Mouse (Mus musculus): ENCODE results near the gene Srcin1.

Gene Srcin1

GRCm38 (mm10) chr11:97502383-97502782 is 73.6 kb downstream of the Srcin1 start:
- no peak for DNase-seq (ENCODE audit: low read depth)

GRCm38 (mm10) chr11:97500720-97501448 is 75.1 kb downstream of the Srcin1 start:
- DNase-seq (ENCODE audit: low read depth): no peak

DNA sequence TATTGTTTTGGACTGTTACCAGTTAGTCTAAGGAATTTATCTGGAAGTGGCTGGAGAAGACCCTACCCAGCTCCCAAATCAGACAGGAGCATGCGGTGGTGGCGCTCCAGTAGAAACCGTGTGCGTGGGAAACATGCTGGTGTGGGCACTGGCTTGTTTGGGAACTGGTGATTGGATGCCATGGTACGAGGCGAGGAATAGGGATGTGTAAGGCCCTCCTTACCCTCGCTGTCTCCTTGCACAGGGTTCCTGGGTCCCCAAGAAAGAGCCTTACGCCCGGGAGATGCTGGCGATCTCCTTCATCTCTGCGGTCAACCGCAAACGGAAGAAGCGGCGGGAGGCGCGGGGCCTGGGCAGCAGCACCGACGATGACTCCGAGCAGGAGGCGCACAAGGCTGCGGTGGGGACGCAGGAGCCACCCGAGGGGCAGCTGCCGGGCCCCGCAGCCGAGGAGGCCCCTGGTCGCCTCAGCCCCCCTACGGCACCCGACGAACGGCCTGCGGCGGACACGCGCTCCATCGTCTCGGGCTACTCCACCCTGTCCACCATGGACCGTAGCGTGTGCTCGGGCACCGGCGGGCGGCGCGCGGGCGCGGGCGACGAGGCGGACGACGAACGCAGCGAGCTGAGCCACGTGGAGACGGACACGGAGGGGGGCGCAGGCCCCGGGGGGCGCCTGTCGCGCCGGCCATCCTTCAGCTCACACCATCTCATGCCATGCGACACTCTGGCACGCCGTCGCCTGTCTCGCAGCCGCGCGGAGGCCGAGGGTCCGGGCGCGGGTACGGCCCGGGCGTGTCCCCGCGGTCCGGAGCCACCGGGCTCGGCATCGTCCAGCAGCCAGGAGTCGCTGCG is 75.9 kb downstream of the Srcin1 start, which contains the start of gene 4933428G20Rik:
Gene 4933428G20Rik (minus strand): TSS at position 476 of the 855 bp plus-strand sequence.
- no peak for DNase-seq (ENCODE audit: low read depth)

DNA sequence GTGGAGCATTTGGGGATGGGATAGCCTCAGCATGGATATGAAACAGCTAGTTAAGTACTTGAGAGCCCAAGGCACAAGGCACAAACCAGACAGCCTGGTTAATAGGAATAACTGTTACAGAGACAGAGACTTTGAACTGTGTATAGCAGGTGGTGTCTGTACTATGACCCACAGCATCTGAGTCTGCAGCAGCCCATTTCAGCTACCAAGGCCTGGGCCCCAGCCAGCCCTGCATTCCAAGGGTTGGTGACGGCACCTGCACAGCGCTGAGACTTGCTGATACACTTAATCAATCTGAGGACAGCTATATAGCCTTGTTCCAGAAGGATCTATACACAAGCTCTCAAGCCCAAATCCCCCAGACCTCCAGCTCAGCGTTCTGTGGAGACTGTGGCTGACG is 78.4 kb downstream of the Srcin1 start:
- no peak for DNase-seq (ENCODE audit: low read depth)

DNA sequence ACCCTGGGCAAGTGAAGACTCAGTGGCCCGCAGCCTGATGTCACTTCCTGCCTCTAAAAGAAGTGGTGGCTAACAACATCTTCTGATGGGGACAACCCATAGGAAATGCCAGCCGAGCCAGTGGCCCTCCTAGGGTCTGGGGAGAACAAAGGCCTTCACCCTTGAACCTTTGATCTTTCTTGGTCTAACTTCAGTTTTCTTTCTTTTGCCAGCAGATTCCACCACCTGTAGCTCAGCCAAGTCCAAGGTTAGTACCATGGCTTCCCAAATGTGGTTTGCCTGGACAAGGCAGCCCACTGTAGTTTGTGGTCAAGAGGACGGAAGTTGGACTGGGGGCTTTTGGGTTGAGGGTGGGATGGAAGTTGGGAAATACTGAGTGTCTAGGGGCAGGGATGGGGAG is 83.2 kb downstream of the Srcin1 start:
- DNase-seq (ENCODE audit: low read depth): no peak

DNA sequence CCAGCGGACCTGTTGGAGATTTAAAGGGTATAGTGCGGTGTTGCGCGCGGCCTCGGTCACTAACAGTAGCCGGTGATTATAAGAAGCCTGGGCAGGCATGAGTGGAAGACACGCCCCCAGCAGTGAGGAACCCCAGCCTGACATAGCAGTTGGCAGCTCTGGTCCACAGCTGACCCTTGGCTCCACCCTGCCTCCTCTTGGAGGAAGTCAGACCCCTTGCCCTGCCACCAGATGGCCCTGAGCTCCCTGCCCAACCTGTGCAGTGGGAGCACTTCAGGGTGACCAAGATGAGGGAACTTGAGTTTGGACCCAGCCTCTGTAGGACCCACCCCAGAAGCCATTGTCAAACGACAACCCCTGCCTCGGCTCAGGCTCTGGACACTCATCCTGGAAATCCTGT is 84.3 kb downstream of the Srcin1 start:
- DNase-seq (ENCODE audit: low read depth): no peak

DNA sequence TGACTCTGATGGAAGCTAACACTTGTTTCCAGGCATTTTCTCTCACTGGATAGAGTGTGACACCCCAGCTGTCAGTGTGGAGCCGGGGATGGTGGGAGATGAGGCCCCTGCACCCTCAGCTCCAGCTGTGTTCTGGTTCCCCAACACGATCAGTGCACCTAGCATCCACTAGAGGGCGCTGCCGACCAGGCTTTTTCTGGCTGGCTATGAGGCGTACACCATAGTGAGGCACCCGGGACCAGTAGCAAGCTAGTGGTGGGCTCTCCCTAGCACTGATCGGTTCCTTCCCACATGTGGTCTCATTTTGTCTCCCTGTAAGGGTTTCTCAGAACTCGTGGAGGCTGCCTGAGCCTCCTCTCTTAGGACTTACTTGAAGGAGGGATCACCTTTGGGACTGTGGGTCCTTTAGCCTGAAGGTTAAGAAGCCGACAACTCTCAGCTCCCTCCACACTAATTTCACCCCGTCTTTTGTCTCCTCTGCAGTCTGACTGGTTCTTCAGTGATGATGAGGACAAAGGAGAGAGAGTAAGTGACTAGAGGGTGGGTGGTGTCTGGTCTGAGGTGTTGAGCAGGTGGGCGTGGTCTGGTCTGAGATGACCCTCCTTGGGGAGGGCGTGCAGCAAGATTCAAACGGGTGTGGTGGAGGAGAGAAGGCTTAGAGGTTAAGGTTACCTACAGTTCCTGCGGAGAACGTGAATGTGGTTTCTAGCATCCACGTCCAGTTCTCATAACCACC is 86.2 kb downstream of the Srcin1 start:
- no peak for DNase-seq (ENCODE audit: low read depth)

- no peak for DNase-seq (ENCODE audit: low read depth)
These were observed 88.3 kb downstream of the Srcin1 start for GRCm38 (mm10) chr11:97487656-97488055.

DNA sequence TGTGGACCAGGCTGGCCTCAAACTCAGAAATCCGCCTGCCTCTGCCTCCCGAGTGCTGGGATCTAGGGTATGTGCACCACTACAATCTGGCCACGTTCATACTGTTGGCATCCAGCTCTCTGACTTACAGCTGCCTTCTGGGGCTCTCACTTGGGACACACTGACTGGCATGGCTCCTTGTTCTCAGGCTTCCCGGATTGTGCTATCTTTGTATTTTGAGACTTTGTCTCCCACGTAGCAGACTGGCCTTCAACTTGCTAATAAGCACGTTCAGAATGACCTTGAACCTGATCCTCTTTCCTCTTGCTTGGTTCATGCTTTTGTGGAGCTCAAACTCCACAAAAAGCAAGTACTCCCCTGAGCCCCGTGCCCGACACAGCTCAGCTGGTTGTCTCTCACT is 90.3 kb downstream of the Srcin1 start:
- no peak for DNase-seq (ENCODE audit: low read depth)

DNA sequence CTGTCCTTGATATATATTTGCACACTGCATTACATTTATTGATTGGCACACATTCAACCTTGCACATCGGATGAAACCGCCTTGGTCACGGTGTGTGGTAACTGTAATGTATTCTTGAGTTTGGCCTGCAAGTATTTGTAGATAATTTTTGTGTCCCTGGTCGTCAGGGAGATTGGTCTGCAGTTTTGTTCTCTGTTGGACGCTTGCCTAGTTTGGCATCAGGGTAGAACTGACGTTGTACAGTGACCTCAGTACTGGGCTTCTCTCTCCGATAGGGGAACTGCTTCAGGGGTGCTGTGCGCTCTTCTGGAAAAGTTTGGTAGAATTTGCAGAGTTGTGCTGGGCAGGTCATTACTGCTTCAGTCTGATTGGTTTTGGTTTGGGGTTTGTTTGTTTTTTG is 96.2 kb downstream of the Srcin1 start:
- no peak for DNase-seq (ENCODE audit: low read depth)

- no peak for DNase-seq (ENCODE audit: low read depth)
These were observed 96.9 kb downstream of the Srcin1 start for GRCm38 (mm10) chr11:97479085-97479484.

DNA sequence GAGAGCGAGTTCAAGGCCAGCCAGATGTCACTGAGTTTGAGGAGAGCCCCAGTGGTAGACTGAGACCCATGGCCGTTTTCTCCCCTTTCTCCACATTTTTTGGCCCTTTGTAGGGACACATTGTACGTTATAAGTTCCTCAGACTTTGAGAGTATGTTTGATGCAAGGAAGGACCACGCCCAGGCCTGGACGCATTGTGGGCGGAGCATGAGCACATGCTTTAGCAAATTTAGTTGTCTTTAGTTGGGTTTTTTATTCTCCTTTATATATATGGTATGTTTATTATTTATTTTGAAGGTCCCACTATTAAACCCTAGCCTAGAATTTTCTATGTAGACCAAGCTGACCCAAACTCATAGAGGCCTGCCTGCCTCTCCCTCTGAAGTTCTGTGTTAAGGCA is 97.6 kb downstream of the Srcin1 start:
- DNase-seq (ENCODE audit: low read depth): no peak

DNA sequence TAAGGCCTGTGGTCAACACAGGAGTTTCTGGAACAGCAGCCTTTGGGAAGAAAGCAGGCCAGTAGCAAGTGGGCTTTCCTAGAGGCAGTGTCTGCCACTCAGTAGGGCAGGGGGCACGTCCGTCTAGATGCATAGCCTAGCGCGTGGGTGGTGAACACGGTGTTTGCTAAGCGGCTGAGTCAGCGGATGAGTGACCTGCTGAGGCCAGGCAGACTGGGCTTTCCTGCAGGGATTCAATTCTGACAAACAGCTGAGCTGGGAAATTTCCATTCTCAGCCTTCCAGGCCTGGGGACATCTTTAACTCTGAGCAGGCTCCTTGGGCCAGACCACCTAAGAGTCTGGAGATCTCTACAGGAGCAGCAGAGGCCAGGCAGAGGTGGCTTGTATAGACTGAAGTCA is 98.6 kb downstream of the Srcin1 start:
- DNase-seq (ENCODE audit: low read depth): peak; percentile 52

DNA sequence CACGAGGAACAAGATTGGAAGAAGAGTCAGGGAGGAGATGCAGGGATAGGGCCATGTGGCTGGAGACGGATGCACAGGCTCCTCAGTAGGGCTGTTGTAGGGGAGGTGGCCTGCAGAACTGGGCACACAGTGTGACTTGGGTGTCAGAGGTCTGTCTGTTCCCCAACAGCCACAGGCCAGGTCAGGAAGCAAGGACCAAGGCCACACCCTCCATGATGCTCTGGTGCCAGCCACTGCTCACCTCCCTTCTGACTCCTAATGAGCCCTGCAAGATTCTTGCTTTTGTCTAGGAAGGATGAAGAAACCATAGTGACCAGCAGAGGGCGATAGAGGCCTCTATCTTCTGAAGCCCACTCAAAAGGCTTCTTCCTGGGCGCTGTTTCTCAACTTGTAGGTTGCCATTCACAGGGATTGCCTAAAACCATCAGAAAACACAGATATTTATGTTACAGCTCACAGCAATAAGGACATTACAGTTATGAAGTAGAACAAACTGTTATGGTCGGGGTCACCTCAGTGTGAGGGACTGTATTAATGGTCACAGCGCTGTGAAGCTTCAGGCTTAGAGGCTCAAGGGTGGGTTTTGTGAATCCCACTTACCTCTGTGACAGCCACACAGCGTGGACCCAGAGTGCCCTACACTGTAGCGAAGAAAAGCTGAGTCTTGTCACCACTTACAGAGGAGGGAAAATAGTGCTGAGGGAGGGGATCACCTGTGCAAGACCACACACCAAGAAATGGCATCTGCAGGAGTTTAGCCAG is 99.5 kb downstream of the Srcin1 start:
- DNase-seq (ENCODE audit: low read depth): no peak

DNA sequence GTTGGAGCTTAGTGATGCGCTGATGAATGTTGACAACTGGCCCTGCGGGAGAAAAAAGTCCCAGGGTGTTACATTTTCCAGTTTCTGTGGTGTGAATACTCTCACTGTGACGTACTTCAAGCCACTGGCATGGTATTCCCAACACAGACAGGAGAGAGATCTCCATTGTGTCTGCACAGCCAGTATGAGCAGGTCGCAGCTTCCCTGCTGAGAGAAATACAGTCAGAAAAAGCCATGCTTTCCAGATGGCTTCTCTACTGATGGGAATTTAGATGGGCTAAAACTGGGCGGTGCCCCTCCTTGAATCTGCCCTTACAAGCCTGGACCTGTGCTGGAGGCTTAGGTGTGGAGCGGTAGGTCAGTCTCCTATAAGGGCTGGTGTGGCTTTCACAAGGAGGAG is 104.7 kb downstream of the Srcin1 start:
- no peak for DNase-seq (ENCODE audit: low read depth)

DNA sequence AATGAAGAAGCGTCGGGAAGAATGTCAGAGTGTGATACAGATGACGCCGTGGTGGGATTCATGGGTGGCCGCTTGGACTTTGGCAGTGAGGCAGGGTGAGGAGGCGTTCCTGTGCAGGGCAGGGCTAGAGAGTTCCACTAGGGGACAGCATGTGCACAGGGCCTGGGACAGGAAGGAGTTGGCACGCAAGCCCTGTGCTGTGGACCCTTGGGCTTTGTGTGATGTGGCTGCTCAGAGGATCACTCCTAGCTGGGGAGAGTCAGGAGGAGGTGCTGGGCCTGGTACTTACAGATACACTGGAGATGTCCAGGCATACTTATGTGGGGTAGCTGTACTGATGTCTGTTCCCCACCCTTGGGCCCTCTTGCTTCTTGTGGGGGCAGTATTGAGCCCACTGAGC is 106.2 kb downstream of the Srcin1 start:
- no peak for DNase-seq (ENCODE audit: low read depth)

DNA sequence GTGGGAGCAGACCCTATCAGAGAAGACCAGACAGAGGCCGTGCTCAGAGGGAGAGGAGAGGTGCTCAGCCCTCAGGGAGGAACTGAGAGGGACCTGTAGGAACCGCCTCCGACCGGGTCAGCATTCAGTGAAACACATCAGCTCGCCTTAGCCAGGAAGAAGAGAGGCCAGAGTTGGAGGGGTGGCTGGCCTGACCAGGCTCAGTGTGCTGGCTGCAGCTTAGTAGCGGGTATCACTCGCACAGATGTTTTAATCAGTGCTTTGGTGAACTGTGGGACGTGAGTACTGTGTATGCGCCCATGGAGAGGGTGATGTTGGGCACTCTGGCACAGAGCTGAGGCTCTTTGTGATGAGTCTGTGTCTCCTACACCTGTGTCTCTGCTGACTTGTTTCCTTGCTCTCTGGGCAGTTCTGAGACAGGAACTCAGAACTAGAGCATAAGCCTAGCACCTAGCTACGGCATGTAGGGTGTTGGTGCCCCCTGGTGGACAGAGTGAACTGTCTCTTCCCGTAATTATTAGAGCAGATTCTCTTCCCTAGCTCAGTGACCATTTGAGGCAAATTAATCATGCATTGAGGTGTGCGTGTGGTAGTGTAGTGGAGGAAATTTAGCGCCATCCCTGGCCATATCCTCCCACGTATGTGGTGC is 107.2 kb downstream of the Srcin1 start:
- DNase-seq (ENCODE audit: low read depth): peak; percentile 50

GRCm38 (mm10) chr11:97466444-97467160 is 109.4 kb downstream of the Srcin1 start:
- no peak for DNase-seq (ENCODE audit: low read depth)

GRCm38 (mm10) chr11:97465957-97466356 is 110.0 kb downstream of the Srcin1 start:
- no peak for DNase-seq (ENCODE audit: low read depth)

DNA sequence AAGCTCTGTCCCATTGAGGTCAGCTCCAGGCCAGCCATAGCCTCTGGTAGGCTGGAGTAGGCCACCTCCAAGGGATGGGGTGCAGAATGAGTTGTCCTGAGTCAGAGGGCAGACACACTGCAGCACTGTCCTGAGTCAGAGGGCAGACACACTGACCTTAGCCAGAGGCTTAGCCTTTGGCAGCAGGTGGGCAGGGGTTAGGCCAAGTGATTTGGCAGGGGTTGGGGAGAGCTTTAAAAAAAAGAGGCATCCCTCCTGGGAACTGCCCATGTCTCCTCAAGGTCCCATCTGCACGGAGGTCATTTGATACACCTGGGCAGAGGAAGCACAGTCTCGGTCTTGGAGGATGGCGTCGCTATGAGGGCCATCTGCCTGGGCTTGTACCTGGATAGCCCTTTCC is 112.0 kb downstream of the Srcin1 start:
- DNase-seq (ENCODE audit: low read depth): no peak

GRCm38 (mm10) chr11:97463166-97463565 is 112.8 kb downstream of the Srcin1 start:
- DNase-seq (ENCODE audit: low read depth): no peak

Measured in fibroblast of lung, adult 2 months (primary cell).